Mouse (Mus musculus) heart, postnatal 0 days (tissue): Measurements from ENCODE around the gene Tas1r3. TPM values are rescaled to one million over a fixed set of nuclear protein-coding genes. Genes with fewer than 3 reads are reported as not detected.

Source experiments
- ATAC-seq: fragments of 200-750 bp; cut with Nextera tagmentation; 2 replicates; pipeline ENCODE4 v1.8.0; 2017; ENCODE audit warnings: low read depth, moderate number of reproducible peaks, moderate library complexity; ENCODE audit not compliant: insufficient read depth
- DNase-seq: peaks from one replicate; pipeline ENCODE4 v3.0.0-alpha.2; 2016; ENCODE audit warnings: low spot score
- H3K27ac ChIP-seq: fragments of 300-500 bp; sonication (generic); 2 replicates; pipeline ENCODE4 v1.5.1; 2014; ENCODE audit warnings: low read depth, mild to moderate bottlenecking
- H3K27me3 ChIP-seq: fragments of 300-500 bp; sonication (generic); 2 replicates; pipeline ENCODE4 v1.6.1; 2014; ENCODE audit warnings: low read length, mixed read lengths; ENCODE audit not compliant: control insufficient read depth, insufficient read depth
- H3K36me3 ChIP-seq: fragments of 300-500 bp; sonication (generic); replicated peaks from 2 replicates; pipeline ENCODE4 v1.6.1; 2014; ENCODE audit warnings: low read length, mixed read lengths; ENCODE audit not compliant: control insufficient read depth, insufficient read depth
- H3K4me1 ChIP-seq: fragments of 300-500 bp; sonication (generic); 2 replicates; pipeline ENCODE4 v1.6.1; 2014; ENCODE audit warnings: antibody characterized with exemption; ENCODE audit not compliant: control insufficient read depth, insufficient read depth
- H3K4me2 ChIP-seq: fragments of 300-500 bp; sonication (generic); 2 replicates; pipeline ENCODE4 v1.6.1; 2014; ENCODE audit warnings: low read depth, mild to moderate bottlenecking, low read length, moderate library complexity
- H3K4me3 ChIP-seq: fragments of 300-500 bp; sonication (generic); 2 replicates; pipeline ENCODE4 v1.5.1; 2014; ENCODE audit warnings: low read depth, low read length
- H3K9ac ChIP-seq: fragments of 300-500 bp; sonication (generic); replicated peaks from 2 replicates; pipeline ENCODE4 v1.6.1; 2014; ENCODE audit warnings: low read depth, low read length, mixed read lengths
- H3K9me3 ChIP-seq: fragments of 300-500 bp; sonication (generic); replicated peaks from 2 replicates; pipeline ENCODE4 v1.6.1; 2016; ENCODE audit warnings: low read length; ENCODE audit not compliant: control insufficient read depth
- CTCF ChIP-seq: IDR thresholded peaks from 2 replicates; pipeline ENCODE4 v1.5.1; 2016; ENCODE audit warnings: antibody characterized with exemption, control low read depth, low read depth
- EP300 ChIP-seq: IDR thresholded peaks from 2 replicates; pipeline ENCODE4 v1.6.1; 2016; ENCODE audit warnings: antibody characterized with exemption, low read depth
- WGBS: fragments of 180-500 bp; shearing (Covaris S2); extraction: QIAGEN DNeasy Blood & Tissue Kit; methylation state at CpG from one replicate; pipeline ENCODE4 v1.1.7; 2014; 5-methylcytosine and 5-hydroxymethylcytosine counted together
- polyA plus RNA-seq: library from polyadenylated mRNA; unstranded; fragments of >200 nt; fragmentation: Nextera tagmentation; extraction: Ambion mirVana; gene quantifications from 2 replicates; pipeline ENCODE4 v1.2.1, GENCODE M21; 2015
- total RNA-seq: library from RNA; depleted of rRNA; stranded (reverse); fragments of >200 nt; gene quantifications from 2 replicates; pipeline ENCODE4 v1.2.3, GENCODE M21; 2014; ENCODE audit warnings: low replicate concordance

Gene Tas1r3
- total and polyA plus RNA-seq, 2 experiments from 2014 or later: 0.05 to 0.11 TPM

GRCm38 (mm10) chr4:155868614-155869298 is 5.6 kb upstream of the Tas1r3 start:
- Histone ChIP-seq H3K4me3 (peak overlapping the region; percentile 75), H3K9me3 (no peaks in the 10 kb centered on the region), H3K36me3 (peaks cover 35% of the 10 kb centered on the region), H3K4me1 (peaks cover 15% of the 10 kb centered on the region), H3K4me2 (peak overlapping the region; percentile 88), H3K27ac (no peak overlapping the region), H3K9ac (peak overlapping the region; percentile 57), H3K27me3 (no peaks in the 10 kb centered on the region)
- DNase-seq (no peak), ATAC-seq (peak; percentile 21)
- TF ChIP-seq CTCF (no peak), EP300 (no peak)
- 8% methylated on average over 22 of the region's 22 CpGs for WGBS

GRCm38 (mm10) chr4:155861787-155862186 is 1.4 kb downstream of the Tas1r3 start:
- H3K27ac ChIP-seq: no peak overlapping the region
- TF ChIP-seq EP300 (no peak), CTCF (no peak)
- no peaks in the 10 kb centered on the region for H3K4me1 ChIP-seq
- H3K9ac ChIP-seq: no peak overlapping the region
- no peaks in the 10 kb centered on the region for H3K27me3 ChIP-seq
- no peaks in the 10 kb centered on the region for H3K9me3 ChIP-seq
- H3K4me3 ChIP-seq: no peak overlapping the region
- no peak overlapping the region for H3K4me2 ChIP-seq
- H3K36me3 ChIP-seq: peaks cover 39% of the 10 kb centered on the region
- 88% methylated on average over 7 of the region's 7 CpGs for WGBS
- ATAC-seq (no peak), DNase-seq (no peak)

- no peak overlapping the region for H3K4me3 ChIP-seq
- H3K4me2 ChIP-seq: no peak overlapping the region
- H3K36me3 ChIP-seq: peaks cover 45% of the 10 kb centered on the region
- ATAC-seq: peak; percentile 58
- no peak overlapping the region for H3K27ac ChIP-seq
- no peaks in the 10 kb centered on the region for H3K27me3 ChIP-seq
- H3K9me3 ChIP-seq: no peaks in the 10 kb centered on the region
- no peak overlapping the region for H3K9ac ChIP-seq
- no peaks in the 10 kb centered on the region for H3K4me1 ChIP-seq
- peak; percentile 25; the same call in 1 of the 2 replicates for TF ChIP-seq EP300
- TF ChIP-seq CTCF: no peak
- peak; percentile 60 for DNase-seq
- WGBS: 19% methylated on average over 13 of the region's 13 CpGs
Observed at GRCm38 (mm10) chr4:155859318-155859717, 3.8 kb downstream of the Tas1r3 start.

GRCm38 (mm10) chr4:155856881-155857280 is 6.3 kb downstream of the Tas1r3 start:
- H3K36me3 ChIP-seq: peaks cover 47% of the 10 kb centered on the region
- H3K9ac ChIP-seq: no peak overlapping the region
- H3K27me3 ChIP-seq: no peaks in the 10 kb centered on the region
- H3K4me3 ChIP-seq: no peak overlapping the region
- no peak for DNase-seq
- H3K27ac ChIP-seq: no peak overlapping the region
- TF ChIP-seq CTCF: no peak
- TF ChIP-seq EP300: no peak
- no peaks in the 10 kb centered on the region; the same call in 1 of the 2 replicates for H3K4me1 ChIP-seq
- ATAC-seq: no peak
- no peaks in the 10 kb centered on the region for H3K9me3 ChIP-seq
- H3K4me2 ChIP-seq: no peak overlapping the region
- WGBS: 86% methylated on average over 3 of the region's 3 CpGs

- DNase-seq (no peak), ATAC-seq (no peak)
- Histone ChIP-seq H3K4me3 (no peak overlapping the region), H3K9ac (no peak overlapping the region), H3K9me3 (no peaks in the 10 kb centered on the region), H3K4me2 (no peak overlapping the region), H3K36me3 (peaks cover 47% of the 10 kb centered on the region), H3K4me1 (no peaks in the 10 kb centered on the region; the same call in 1 of the 2 replicates), H3K27me3 (no peaks in the 10 kb centered on the region), H3K27ac (no peak overlapping the region)
- WGBS: 86% methylated on average over 12 of the region's 12 CpGs
- TF ChIP-seq CTCF: no peak
- no peak for TF ChIP-seq EP300
Observed at GRCm38 (mm10) chr4:155856071-155856470, 7.1 kb downstream of the Tas1r3 start.

- no peaks in the 10 kb centered on the region for H3K27me3 ChIP-seq
- WGBS: 92% methylated on average over 12 of the region's 12 CpGs
- H3K4me1 ChIP-seq: no peaks in the 10 kb centered on the region; the same call in 1 of the 2 replicates
- no peak overlapping the region for H3K4me2 ChIP-seq
- TF ChIP-seq CTCF: no peak
- TF ChIP-seq EP300: no peak
- H3K9me3 ChIP-seq: no peaks in the 10 kb centered on the region
- no peak overlapping the region for H3K27ac ChIP-seq
- H3K36me3 ChIP-seq: peaks cover 47% of the 10 kb centered on the region
- ATAC-seq: no peak
- no peak overlapping the region for H3K9ac ChIP-seq
- H3K4me3 ChIP-seq: no peak overlapping the region
- DNase-seq: no peak
Observed at GRCm38 (mm10) chr4:155854991-155855390, 8.2 kb downstream of the Tas1r3 start.
